Mouse (Mus musculus): ENCODE data around the gene Ip6k2.

DNA sequence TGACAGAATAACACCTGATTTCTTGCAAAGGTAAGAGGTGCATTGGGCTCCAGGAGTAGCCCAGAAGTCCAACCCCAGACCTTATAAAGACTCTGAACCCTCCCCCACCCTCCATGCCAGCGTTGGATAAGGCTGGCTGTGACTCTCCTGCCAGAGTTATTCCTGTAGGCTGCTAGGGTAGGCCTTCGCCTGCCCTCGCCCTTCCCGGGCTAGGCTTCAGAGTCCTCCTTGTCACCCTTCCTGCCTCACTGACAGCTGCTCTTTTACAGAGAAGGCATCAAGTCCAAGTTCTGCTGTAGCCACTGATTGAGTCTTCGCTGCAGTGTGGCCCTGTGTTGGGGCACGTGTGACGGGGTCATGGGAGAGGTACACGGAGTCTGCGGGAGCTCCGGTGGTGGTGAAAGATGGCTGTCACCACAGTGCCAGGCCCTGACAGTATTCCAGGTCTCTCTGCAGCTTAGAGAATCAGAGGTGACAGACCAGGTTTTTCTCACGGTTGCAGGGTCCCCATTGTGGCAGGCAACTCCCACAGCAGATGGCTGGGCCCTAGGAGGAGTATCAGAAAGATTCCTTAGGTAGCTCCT, 34.9 kb upstream of the Ip6k2 start:
- TF ChIP-seq CTCF (conservative IDR thresholded peaks at IDR 0.05 in 1 of 2, IDR thresholded peaks at IDR 0.05 in 1 of 2; ENCODE audit: low read depth in 2 of 2, low read length in 2 of 2), result no peak
- TF ChIP-seq IRF4 (IDR thresholded peaks at IDR 0.05; ENCODE audit: low read depth, low read length), result no peak
- TF ChIP-seq POLR2A (IDR thresholded peaks at IDR 0.05; ENCODE audit: low read depth, low read length), result no peak
- no peak for TF ChIP-seq MEF2A (IDR thresholded peaks at IDR 0.05; ENCODE audit: borderline replicate concordance, low read depth, low read length)
- TF ChIP-seq ZNF384 (IDR thresholded peaks at IDR 0.05; ENCODE audit: low read depth, low read length), result no peak
- TF ChIP-seq CHD1 (IDR thresholded peaks at IDR 0.05; ENCODE audit: low read depth, low read length), result no peak
- no peak for TF ChIP-seq EP300 (IDR thresholded peaks at IDR 0.05; ENCODE audit: low read length)
